25 mouse cellular contexts compared by ENCODE assay signal in the genomic region with DNA sequence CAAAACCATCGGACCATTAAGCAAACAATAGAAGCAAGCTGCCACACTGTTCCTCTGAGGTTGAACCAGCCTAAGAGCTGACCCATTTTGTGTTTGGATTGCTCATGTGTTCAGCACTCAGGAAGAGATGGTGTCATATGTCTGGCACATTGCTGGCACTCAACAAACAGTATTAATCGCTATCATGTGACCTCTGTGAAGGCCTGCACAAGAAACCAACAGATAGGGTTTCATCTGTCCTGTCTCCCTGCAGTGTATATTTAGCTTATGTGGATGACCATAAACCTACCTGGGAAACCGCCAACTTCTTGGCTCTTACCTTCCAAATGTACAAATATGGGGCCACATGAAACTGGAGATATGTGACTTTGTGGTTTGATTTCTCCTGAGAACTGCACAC.
DNase-seq lines count a peak whose midpoint lies in the region; ATAC-seq and TF ChIP-seq lines count a peak whose summit lies in the region.
"Had no signal": no experiment of that assay in that cellular context is flagged by ENCODE, and none has a peak within 500 bp of the region (broad histone marks: within the 10 kb centered on the region; RNA-seq: fewer than 3 reads in every experiment).

No protein-coding gene starts in this region.

- H3K79me3 ChIP-seq in C2C12 (ENCODE audit: low read depth), result no peaks in the 10 kb centered on the region

- no peak overlapping the region for H3K27ac ChIP-seq in heart, embryonic 15.5 days
- no peak overlapping the region for H3K27ac ChIP-seq in heart, embryonic 10.5 days
- H3K27ac ChIP-seq in liver, postnatal 0 days (ENCODE audit: low read depth), result no peak overlapping the region
- H3K27ac ChIP-seq: hindbrain, embryonic 13.5 days; neural tube, embryonic 12.5 days; stomach, embryonic 15.5 days had no signal

- H3K4me2 ChIP-seq in heart, embryonic 15.5 days, result no peak overlapping the region
- no peak overlapping the region for H3K4me2 ChIP-seq in liver, postnatal 0 days (ENCODE audit: low read depth, low read length)
- H3K4me2 ChIP-seq: hindbrain, embryonic 13.5 days; liver, embryonic 11.5 days; neural tube, embryonic 12.5 days; stomach, embryonic 15.5 days had no signal

- TF ChIP-seq EP300 in liver, postnatal 0 days (IDR thresholded peaks at IDR 0.05; ENCODE audit: low read depth), result no peak

- H3K27me3 ChIP-seq in heart, embryonic 15.5 days, result no peaks in the 10 kb centered on the region
- no peaks in the 10 kb centered on the region for H3K27me3 ChIP-seq in heart, embryonic 10.5 days (ENCODE audit: insufficient read depth, poor library complexity, severe bottlenecking)
- no peaks in the 10 kb centered on the region for H3K27me3 ChIP-seq in C2C12 (ENCODE audit: control insufficient read depth, insufficient read depth, insufficient read length)
- no peaks in the 10 kb centered on the region for H3K27me3 ChIP-seq in Patski
- no peaks in the 10 kb centered on the region for H3K27me3 ChIP-seq in liver, postnatal 0 days (ENCODE audit: insufficient read depth, low read length)
- H3K27me3 ChIP-seq: hindbrain, embryonic 13.5 days; megakaryocyte, embryonic 14.5 days; neural tube, embryonic 12.5 days; stomach, embryonic 15.5 days had no signal

- in situ Hi-C loops in Patski (cut with MboI; ENCODE audit: low pct_unique_long_range_greater_than_20kb), result no loop called here

- H3K36me3 ChIP-seq in heart, embryonic 15.5 days, result no peaks in the 10 kb centered on the region
- H3K36me3 ChIP-seq in heart, embryonic 10.5 days, result no peaks in the 10 kb centered on the region
- no peaks in the 10 kb centered on the region for H3K36me3 ChIP-seq in C2C12 (ENCODE audit: control insufficient read depth, insufficient read depth)
- H3K36me3 ChIP-seq in liver, postnatal 0 days (replicated peaks; ENCODE audit: insufficient read depth, low read length), result no peaks in the 10 kb centered on the region
- H3K36me3 ChIP-seq: neural tube, embryonic 12.5 days; stomach, embryonic 15.5 days had no signal

- intact Hi-C loops in left cerebral cortex, postnatal 25 days (cut with DNase I), result no loop called here

- WGBS in heart, embryonic 15.5 days, result 64% methylated on average over 3 of the region's 3 CpGs
- 74% methylated on average over 3 of the region's 3 CpGs for WGBS in heart, embryonic 10.5 days
- WGBS in liver, postnatal 0 days (ENCODE audit: insufficient replicate concordance), result 73% methylated on average over 3 of the region's 3 CpGs

- H3K4me1 ChIP-seq in heart, embryonic 15.5 days (replicated peaks), result no peaks in the 10 kb centered on the region
- no peaks in the 10 kb centered on the region for H3K4me1 ChIP-seq in heart, embryonic 10.5 days
- H3K4me1 ChIP-seq in liver, postnatal 0 days (ENCODE audit: insufficient read depth), result no peaks in the 10 kb centered on the region
- H3K4me1 ChIP-seq: hindbrain, embryonic 13.5 days; megakaryocyte, embryonic 14.5 days; neural tube, embryonic 12.5 days; stomach, embryonic 15.5 days had no signal

- CTCF ChIA-PET in Patski (lab: Charles Lee), result no interaction called here

- no peak overlapping the region for H3ac ChIP-seq in C2C12 (ENCODE audit: control insufficient read depth, insufficient read length, low read depth)

- no peak overlapping the region for H3K9ac ChIP-seq in heart, embryonic 15.5 days
- H3K9ac ChIP-seq in liver, postnatal 0 days (replicated peaks), result no peak overlapping the region
- H3K9ac ChIP-seq: forebrain, postnatal 0 days; hindbrain, embryonic 13.5 days; neural tube, embryonic 12.5 days; stomach, embryonic 15.5 days had no signal

- H3K79me2 ChIP-seq in C2C12 (ENCODE audit: control insufficient read depth, insufficient read depth), result no peaks in the 10 kb centered on the region

- H3K4me3 ChIP-seq in heart, embryonic 15.5 days, result no peak overlapping the region
- H3K4me3 ChIP-seq in heart, embryonic 10.5 days, result no peak overlapping the region
- no peak overlapping the region for H3K4me3 ChIP-seq in C2C12 (ENCODE audit: insufficient read depth, poor library complexity, severe bottlenecking)
- no peak overlapping the region for H3K4me3 ChIP-seq in liver, postnatal 0 days (ENCODE audit: low read depth, low read length)
- H3K4me3 ChIP-seq: hindbrain, embryonic 13.5 days; megakaryocyte, embryonic 14.5 days; neural tube, embryonic 12.5 days; stomach, embryonic 15.5 days had no signal

- TF ChIP-seq CTCF in C2C12 (IDR thresholded peaks at IDR 0.05; ENCODE audit: control insufficient read depth, insufficient read depth, insufficient read length) (no peak), Patski (IDR thresholded peaks at IDR 0.05) (no peak)
- no peak for TF ChIP-seq CTCF in liver, postnatal 0 days (IDR thresholded peaks at IDR 0.05; ENCODE audit: low read depth)

- POLR2A ChIA-PET in Patski (lab: Charles Lee), result no interaction called here

- DNase-seq in heart, embryonic 10.5 days (ENCODE audit: low spot score), result no peak
- no peak for DNase-seq in Patski (ENCODE audit: low read depth, low spot score)
- peak; percentile 55 for DNase-seq in gastrocnemius, postnatal 25 days
- DNase-seq in ovary, postnatal 36 days (ENCODE audit: low spot score), result no peak
- no peak for DNase-seq in liver, postnatal 0 days
- no peak for DNase-seq in left cerebral cortex, postnatal 25 days (ENCODE audit: low spot score in 2 of 2)
- DNase-seq: adrenal gland, postnatal 25 days; B cell, adult 2 months; cerebellum, adult 9-10 months; forebrain, postnatal 0 days; heart, postnatal 14 days; kidney, adult 11 months; kidney, postnatal 4 days; lung, postnatal 14 days; midbrain, embryonic 14.5 days; right cerebral cortex, postnatal 4 days; thymus, adult 18-20 months; thymus, postnatal 36 days had no signal

- peak; percentile 58; the same call in 1 of the 2 replicates for ATAC-seq in heart, embryonic 15.5 days (replicated peaks; ENCODE audit: insufficient number of reproducible peaks, insufficient read depth, low FRiP score, low read depth)
- peak; percentile 57 for ATAC-seq in Patski
- ATAC-seq in liver, postnatal 0 days, result no peak
- ATAC-seq: forebrain, postnatal 0 days had no signal

- H3K9me3 ChIP-seq in heart, embryonic 15.5 days (replicated peaks), result no peaks in the 10 kb centered on the region
- 0 out of 2 replicates have a peak, but pooled peaks cover 2% of the 10 kb centered on the region for H3K9me3 ChIP-seq in heart, embryonic 10.5 days
- no peaks in the 10 kb centered on the region for H3K9me3 ChIP-seq in liver, postnatal 0 days (ENCODE audit: low read length)
- H3K9me3 ChIP-seq: hindbrain, embryonic 13.5 days; neural tube, embryonic 12.5 days; stomach, embryonic 15.5 days had no signal

TF ChIP-seq in C2C12, 6 proteins besides CTCF, POLR2A, EP300 and RAD21:
- TF ChIP-seq FOSL1 (IDR thresholded peaks at IDR 0.05; ENCODE audit: insufficient read depth, low read length, poor library complexity, severe bottlenecking) (no peak), CEBPB (IDR thresholded peaks at IDR 0.05; ENCODE audit: low read depth) (no peak), USF1 (IDR thresholded peaks at IDR 0.05; ENCODE audit: low read depth) (peak; percentile 47), MYOG (IDR thresholded peaks at IDR 0.05; ENCODE audit: control insufficient read depth, extremely low read depth, insufficient read length) (no peak)
